Mouse (Mus musculus) urinary bladder, postnatal 25 days (tissue): ENCODE measurements around the gene Cbl.

Experiments
- DNase-seq: peaks from one replicate; pipeline ENCODE4 v3.0.0; 2022; ENCODE audit warnings: low spot score

Gene Cbl

GRCm38 (mm10) chr9:44240399-44240798, 6.5 kb upstream of the Cbl start, which contains the start of gene Ccdc153:
Gene Ccdc153 (plus strand): TSS chr9:44240676.
- DNase-seq, result no peak

- peak; percentile 42 for DNase-seq
Measured at GRCm38 (mm10) chr9:44239447-44239846, 5.6 kb upstream of the Cbl start.

DNA sequence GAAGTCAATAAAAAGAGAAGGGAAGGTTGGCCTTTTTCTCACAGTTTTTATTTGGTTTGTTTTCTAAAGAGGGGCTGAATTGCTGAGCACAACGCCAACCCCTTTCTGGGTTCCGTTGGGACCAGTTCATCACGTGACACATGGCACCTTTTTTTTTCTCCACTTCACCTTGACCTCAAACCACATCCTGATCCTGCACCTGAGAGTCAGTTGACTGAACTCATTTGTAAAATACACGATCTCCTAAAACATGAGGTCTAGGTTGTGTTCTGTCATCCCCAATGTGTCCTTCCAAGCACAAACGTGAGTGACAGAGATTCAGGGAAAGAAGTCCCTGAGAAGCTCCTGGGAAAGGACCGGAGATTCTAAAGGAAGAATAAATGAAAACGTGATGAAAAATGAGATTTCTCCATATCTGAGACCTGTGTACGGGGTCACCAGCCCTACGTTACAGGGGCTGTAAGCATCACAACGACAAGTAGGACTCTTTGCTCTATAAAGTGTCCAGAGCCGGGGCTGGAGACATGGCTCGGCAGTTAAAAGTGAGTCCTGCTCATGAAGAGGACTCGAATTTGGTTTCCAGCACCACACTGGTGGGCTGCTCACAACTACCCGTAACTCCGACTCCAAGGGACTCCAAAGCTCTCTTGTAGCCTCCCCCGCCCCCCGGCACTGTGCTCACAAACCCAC, 4.8 kb upstream of the Cbl start:
- DNase-seq, result no peak

DNA sequence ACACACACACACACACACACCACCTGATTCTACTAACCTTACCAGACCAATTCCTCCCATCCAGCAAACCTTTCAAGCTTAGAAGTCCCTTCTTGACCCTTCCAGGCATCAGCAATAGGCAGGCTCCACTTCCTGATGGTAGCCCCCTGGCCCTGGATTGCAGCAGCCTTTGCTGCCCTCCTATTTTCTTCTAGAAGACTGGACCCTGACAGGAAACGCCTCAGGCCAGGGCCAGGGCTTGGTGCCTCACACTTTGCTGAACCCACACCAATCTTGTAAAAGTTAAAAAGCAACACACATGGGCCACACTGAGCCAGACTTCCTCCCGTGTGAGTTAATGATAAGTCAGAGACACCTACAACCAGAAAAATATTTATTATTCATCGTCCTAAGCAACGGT, 3.3 kb upstream of the Cbl start:
- no peak for DNase-seq

GRCm38 (mm10) chr9:44236601-44237000, 2.8 kb upstream of the Cbl start:
- no peak for DNase-seq

GRCm38 (mm10) chr9:44234479-44235427, 904 bp upstream of the Cbl start:
- DNase-seq, result no peak

GRCm38 (mm10) chr9:44233021-44233801, 638 bp downstream of the Cbl start:
- no peak for DNase-seq

- DNase-seq, result no peak
Measured at GRCm38 (mm10) chr9:44231609-44232008, 2.2 kb downstream of the Cbl start.

GRCm38 (mm10) chr9:44225993-44226392, 7.9 kb downstream of the Cbl start:
- no peak for DNase-seq

DNA sequence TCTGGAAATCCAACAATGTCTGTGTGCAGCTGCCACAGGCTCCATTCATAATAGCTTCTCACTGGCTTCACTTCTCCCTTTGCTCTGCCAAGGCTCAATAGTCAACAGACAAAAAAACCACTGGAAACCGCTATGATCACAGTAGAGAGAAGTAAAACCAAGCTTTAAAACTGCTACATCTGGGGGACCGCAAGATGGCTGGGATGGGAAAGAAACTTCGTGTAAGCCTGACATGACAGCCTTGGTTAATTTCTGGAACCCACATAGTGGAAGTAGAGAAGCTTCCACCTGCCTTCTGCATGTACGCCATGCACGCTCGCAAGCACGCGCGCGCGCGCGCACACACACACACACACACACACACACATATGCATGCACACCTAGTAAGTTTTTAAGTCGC, 20.3 kb downstream of the Cbl start:
- DNase-seq, result no peak

- DNase-seq, result no peak
Measured at GRCm38 (mm10) chr9:44212406-44212805, 21.4 kb downstream of the Cbl start.

GRCm38 (mm10) chr9:44209416-44209815, 24.4 kb downstream of the Cbl start:
- no peak for DNase-seq

DNA sequence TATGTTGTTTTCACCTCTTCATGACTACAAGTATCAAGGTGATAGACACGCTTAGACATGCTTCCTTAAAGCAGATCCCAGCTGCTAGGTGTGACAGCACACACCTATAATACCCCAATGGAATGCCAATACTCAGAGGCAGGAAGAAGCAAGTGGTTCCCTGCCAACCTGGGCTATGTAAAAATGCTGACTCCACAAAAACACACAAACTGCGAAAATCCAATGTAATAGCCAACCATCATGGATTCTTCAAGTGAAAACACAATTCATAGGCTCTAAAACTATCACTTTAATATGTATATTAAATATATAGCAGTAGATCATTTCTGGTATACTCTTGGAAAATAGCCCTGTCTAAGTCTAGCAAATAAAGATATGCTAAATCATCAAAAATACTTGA, 26.0 kb downstream of the Cbl start:
- DNase-seq, result no peak

DNA sequence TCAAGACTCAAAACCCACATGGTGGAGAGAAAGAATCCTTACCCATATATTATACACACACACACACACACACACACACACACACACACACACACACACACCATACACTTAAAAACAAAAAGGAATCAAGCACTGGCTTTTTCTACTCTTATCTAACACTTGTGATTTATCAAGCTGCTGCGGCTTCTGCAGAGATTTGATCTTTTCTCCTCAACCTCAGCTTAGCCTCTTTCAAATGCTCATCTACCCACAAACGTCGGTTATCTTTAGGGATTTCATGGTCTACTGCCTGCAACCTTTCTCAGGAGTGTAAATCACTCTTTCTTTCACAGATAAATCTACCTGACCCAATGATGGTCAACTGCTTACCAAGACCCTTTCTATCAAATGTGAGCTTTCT, 33.4 kb downstream of the Cbl start:
- DNase-seq, result no peak

GRCm38 (mm10) chr9:44199580-44199979, 34.3 kb downstream of the Cbl start:
- peak; percentile 28 for DNase-seq

GRCm38 (mm10) chr9:44199166-44199565, 34.7 kb downstream of the Cbl start:
- DNase-seq, result no peak

DNA sequence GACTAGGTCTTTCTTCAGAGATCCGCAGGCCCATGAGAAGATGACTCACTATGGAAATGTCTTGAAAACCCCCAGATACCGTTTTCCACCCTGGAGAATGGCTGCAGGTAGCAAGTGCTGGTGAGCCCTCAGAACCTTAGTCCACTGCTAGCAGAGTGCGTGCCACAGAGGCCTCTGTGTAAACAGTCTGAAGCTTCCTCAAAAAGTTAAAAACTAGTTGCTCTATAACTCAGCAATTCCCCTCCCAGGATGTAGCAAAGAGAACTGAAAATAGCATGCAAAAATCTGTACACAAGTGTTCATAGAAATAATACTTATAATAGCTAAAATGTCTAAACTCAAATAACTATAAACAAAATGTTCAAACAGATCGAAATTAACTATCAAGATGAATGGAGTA, 37.5 kb downstream of the Cbl start:
- DNase-seq, result no peak

DNA sequence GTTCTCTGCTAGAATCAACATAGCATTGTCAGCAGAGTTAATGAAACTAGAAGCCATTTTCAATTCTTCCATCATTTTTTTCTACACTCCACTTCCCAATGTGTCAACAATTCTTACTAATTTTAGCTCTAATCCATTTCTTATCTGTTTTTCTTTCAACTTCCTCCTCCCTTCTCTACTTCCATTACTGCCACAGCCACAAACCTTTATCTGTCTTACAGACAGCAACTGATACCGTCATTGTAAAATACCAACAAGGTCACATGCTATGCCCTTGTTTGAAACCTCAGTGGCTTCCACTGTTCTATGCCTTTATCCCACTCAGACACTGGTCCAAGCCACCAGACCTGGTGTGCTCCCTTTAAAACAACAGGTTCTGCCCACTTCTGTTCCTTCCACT, 39.8 kb downstream of the Cbl start:
- DNase-seq, result no peak

DNA sequence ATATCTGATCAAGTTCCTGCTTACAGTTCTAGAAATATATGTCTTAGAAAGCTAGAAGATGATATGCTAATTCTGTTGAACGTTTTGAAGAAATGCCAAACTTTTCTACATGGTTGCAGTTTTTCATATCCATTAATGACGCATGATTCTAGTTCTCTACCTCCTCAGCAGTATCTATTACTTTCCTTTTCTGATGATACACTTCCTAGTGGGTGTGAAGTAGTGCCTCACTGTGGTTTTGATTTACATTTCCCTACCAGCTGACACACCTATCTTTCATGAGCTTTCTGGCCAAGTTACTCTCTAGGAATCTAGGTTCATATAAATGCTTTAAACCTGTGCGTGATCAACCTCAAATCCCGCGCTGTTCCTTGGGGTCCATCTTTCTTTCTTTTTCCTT, 41.1 kb downstream of the Cbl start:
- no peak for DNase-seq

- no peak for DNase-seq
Measured at GRCm38 (mm10) chr9:44192312-44192711, 41.5 kb downstream of the Cbl start.

- no peak for DNase-seq
Measured at GRCm38 (mm10) chr9:44191166-44191565, 42.7 kb downstream of the Cbl start.

DNA sequence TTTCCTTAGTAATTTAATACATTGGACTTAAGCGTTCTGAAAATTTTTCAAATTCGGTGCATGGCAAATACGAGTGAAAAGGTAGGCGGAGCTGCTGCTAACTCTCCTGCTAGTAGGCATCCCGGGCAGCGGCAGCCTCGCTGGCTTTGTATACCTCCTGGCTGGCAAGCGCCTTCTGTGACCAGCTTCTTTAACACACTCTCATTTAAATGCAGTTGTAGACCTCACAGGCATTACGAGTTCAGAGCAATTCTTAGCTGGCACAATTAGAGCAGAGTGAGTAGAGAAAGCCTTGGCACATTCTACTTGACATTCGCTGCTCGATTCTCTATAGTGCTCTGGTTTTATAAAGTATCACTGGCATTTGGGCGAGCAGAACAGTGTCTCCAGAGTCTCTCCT, 45.6 kb downstream of the Cbl start:
- DNase-seq, result no peak

DNA sequence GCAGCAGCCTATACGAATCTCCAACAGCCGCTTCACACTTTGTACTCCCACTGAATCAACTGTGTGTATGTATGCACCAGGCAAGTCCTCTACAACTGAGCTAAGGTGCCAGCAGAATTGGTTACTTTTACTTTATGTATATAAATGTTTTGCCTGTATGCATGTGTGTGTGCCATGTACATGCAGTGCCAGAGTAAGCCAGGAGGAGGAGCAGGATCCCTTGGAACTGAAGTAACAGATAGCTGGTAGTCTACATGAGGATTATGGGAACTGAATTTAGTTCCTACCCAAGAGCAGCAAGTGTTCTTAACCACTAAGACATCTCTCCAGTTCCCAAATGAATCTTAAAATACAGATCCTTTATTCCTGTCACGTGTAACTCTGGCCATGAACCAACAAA, 51.6 kb downstream of the Cbl start:
- DNase-seq, result peak; percentile 38
